Mouse (Mus musculus) liver, embryonic 12.5 days (tissue): ENCODE data around the gene Hap1. TPM values are rescaled to one million over a fixed set of nuclear protein-coding genes. Genes with fewer than 3 reads are reported as not detected.

ENCODE experiments used
- ATAC-seq: fragments of 200-750 bp; cut with Nextera tagmentation; 2 replicates; pipeline ENCODE4 v1.8.0; 2017; ENCODE audit warnings: moderate number of reproducible peaks, mild to moderate bottlenecking, moderate library complexity
- H3K27ac ChIP-seq: fragments of 300-500 bp; sonication (generic); 2 replicates; pipeline ENCODE4 v1.5.1; 2016; ENCODE audit warnings: mild to moderate bottlenecking
- H3K27me3 ChIP-seq: fragments of 300-500 bp; sonication (generic); replicated peaks from 2 replicates; pipeline ENCODE4 v1.6.1; 2016; ENCODE audit warnings: mild to moderate bottlenecking, moderate library complexity
- H3K36me3 ChIP-seq: fragments of 300-500 bp; sonication (generic); 2 replicates; pipeline ENCODE4 v1.6.1; 2016; ENCODE audit warnings: mild to moderate bottlenecking, moderate library complexity
- H3K4me1 ChIP-seq: fragments of 300-500 bp; sonication (generic); 2 replicates; pipeline ENCODE4 v1.6.1; 2016
- H3K4me2 ChIP-seq: fragments of 300-500 bp; sonication (generic); 2 replicates; pipeline ENCODE4 v1.6.1; 2016; ENCODE audit warnings: mild to moderate bottlenecking, moderate library complexity
- H3K4me3 ChIP-seq: fragments of 300-500 bp; sonication (generic); 2 replicates; pipeline ENCODE4 v1.5.1; 2016; ENCODE audit warnings: mild to moderate bottlenecking, moderate library complexity
- H3K9ac ChIP-seq: fragments of 300-500 bp; sonication (generic); 2 replicates; pipeline ENCODE4 v1.6.1; 2016; ENCODE audit warnings: mild to moderate bottlenecking, moderate library complexity
- H3K9me3 ChIP-seq: fragments of 300-500 bp; sonication (generic); replicated peaks from 2 replicates; pipeline ENCODE4 v1.6.1; 2016; ENCODE audit warnings: mild to moderate bottlenecking, moderate library complexity
- WGBS: fragments of 180-500 bp; shearing (Covaris S2); methylation state at CpG from one replicate; pipeline ENCODE4 v1.1.7; 2016; ENCODE audit not compliant: insufficient replicate concordance; 5-methylcytosine and 5-hydroxymethylcytosine counted together
- polyA plus RNA-seq: library from polyadenylated mRNA; unstranded; fragments of >200 nt; fragmentation: Nextera tagmentation; extraction: Ambion mirVana; gene quantifications from 2 replicates; pipeline ENCODE4 v1.2.1, GENCODE M21; 2016

Gene Hap1
- polyA plus RNA-seq, 1 experiment from 2014 or later = 0.43 TPM

DNA sequence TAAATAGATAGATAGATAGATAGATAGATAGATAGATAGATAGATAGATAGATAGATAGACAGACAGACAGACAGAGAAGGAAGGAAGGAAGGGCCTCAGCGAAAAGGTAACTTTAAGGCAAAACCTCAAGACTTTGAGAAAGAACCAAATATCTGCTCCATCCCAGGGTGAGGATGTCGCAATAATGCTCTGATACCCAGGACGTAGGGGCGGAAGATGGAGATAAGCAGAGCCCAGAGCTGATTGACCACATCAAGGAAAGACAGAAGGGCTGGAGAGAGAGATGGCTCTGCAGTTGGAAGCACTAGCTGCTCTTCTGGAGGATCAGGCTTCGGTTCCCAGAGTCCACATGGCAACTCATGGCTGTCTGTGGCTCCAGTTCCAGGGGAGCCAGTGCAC lies 54.6 kb downstream of the Hap1 start:
- WGBS = 29% methylated on average over 5 of the region's 5 CpGs
- no peaks in the 10 kb centered on the region for H3K9me3 ChIP-seq
- no peaks in the 10 kb centered on the region for H3K36me3 ChIP-seq
- no peak overlapping the region for H3K27ac ChIP-seq
- H3K9ac ChIP-seq = no peak overlapping the region
- ATAC-seq = no peak
- no peak overlapping the region for H3K4me2 ChIP-seq
- H3K4me1 ChIP-seq = peaks cover 5% of the 10 kb centered on the region
- H3K4me3 ChIP-seq = no peak overlapping the region
- H3K27me3 ChIP-seq = 0 out of 2 replicates have a peak, but pooled peaks cover 26% of the 10 kb centered on the region

- H3K27ac ChIP-seq = no peak overlapping the region
These were observed 55.6 kb downstream of the Hap1 start for GRCm38 (mm10) chr11:100300293-100300692.

GRCm38 (mm10) chr11:100298274-100299036 lies 57.5 kb downstream of the Hap1 start:
- H3K4me2 ChIP-seq = peak overlapping the region; percentile 51
- H3K4me1 ChIP-seq = peaks cover 8% of the 10 kb centered on the region
- peak overlapping the region; percentile 23; the same call in 1 of the 2 replicates for H3K4me3 ChIP-seq
- H3K9me3 ChIP-seq = no peaks in the 10 kb centered on the region
- peaks cover 32% of the 10 kb centered on the region; the same call in 1 of the 2 replicates for H3K27me3 ChIP-seq
- 18% methylated on average over 18 of the region's 18 CpGs for WGBS
- no peak overlapping the region for H3K9ac ChIP-seq
- H3K27ac ChIP-seq = no peak overlapping the region
- peak; percentile 58 for ATAC-seq
- no peaks in the 10 kb centered on the region for H3K36me3 ChIP-seq

More at GRCm38 (mm10) chr11:100300293-100300692, 55.6 kb downstream of the Hap1 start:
- no peaks in the 10 kb centered on the region for H3K36me3 ChIP-seq
- no peak for ATAC-seq
- H3K27me3 ChIP-seq = peaks cover 33% of the 10 kb centered on the region; the same call in 1 of the 2 replicates
- WGBS = 5% methylated on average over 5 of the region's 5 CpGs
- H3K9me3 ChIP-seq = no peaks in the 10 kb centered on the region
- H3K9ac ChIP-seq = no peak overlapping the region
- H3K4me3 ChIP-seq = no peak overlapping the region
- peaks cover 6% of the 10 kb centered on the region for H3K4me1 ChIP-seq
- 0 out of 2 replicates have a peak overlapping the region, but pooled peaks have one; percentile 20 for H3K4me2 ChIP-seq

- Histone ChIP-seq H3K27ac (no peak overlapping the region), H3K4me3 (peak overlapping the region; percentile 23; the same call in 1 of the 2 replicates), H3K9me3 (no peaks in the 10 kb centered on the region), H3K36me3 (no peaks in the 10 kb centered on the region), H3K9ac (no peak overlapping the region), H3K4me1 (peaks cover 8% of the 10 kb centered on the region), H3K27me3 (peaks cover 32% of the 10 kb centered on the region; the same call in 1 of the 2 replicates), H3K4me2 (peak overlapping the region; percentile 51)
- WGBS = 23% methylated on average over 5 of the region's 5 CpGs
- ATAC-seq = no peak
These were observed 58.1 kb downstream of the Hap1 start for GRCm38 (mm10) chr11:100297801-100298200.

Other genes with a start within 250 kb of the Hap1 start
- not detected in 2 replicates for gene Krt13, start 234.6 kb downstream of the Hap1 start, polyA plus RNA-seq
- gene Krt15, start 220.2 kb downstream of the Hap1 start, polyA plus RNA-seq = 0.28 and 0.36 TPM in 2 replicates
- 4.0 and 6.7 TPM in 2 replicates for gene Krt19, start 207.5 kb downstream of the Hap1 start, polyA plus RNA-seq
- not detected in 2 replicates for gene Krt9, start 162.9 kb downstream of the Hap1 start, polyA plus RNA-seq
- gene Krt14, start 148.6 kb downstream of the Hap1 start, polyA plus RNA-seq = 1.1 and 1.7 TPM in 2 replicates
- gene Krt16, start 107.2 kb downstream of the Hap1 start, polyA plus RNA-seq = not detected in 2 replicates
- 0.27 and 0.30 TPM in 2 replicates for gene Krt17, start 95.1 kb downstream of the Hap1 start, polyA plus RNA-seq
- gene Krt42, start 86.3 kb downstream of the Hap1 start, polyA plus RNA-seq = not detected in 2 replicates
- 1,823 and 1,858 TPM in 2 replicates for gene Eif1, start 36.2 kb downstream of the Hap1 start, polyA plus RNA-seq
- gene Gast, start 21.7 kb downstream of the Hap1 start, polyA plus RNA-seq = not detected in 2 replicates
- 23.9 and 24.3 TPM in 2 replicates for gene Jup, start 41.6 kb upstream of the Hap1 start, polyA plus RNA-seq
- 11.0 and 11.2 TPM in 2 replicates for gene P3h4, start 58.7 kb upstream of the Hap1 start, polyA plus RNA-seq
- 20.1 and 23.8 TPM in 2 replicates for gene Fkbp10, start 59.6 kb upstream of the Hap1 start, polyA plus RNA-seq
- 38.3 and 38.6 TPM in 2 replicates for gene Nt5c3b, start 85.7 kb upstream of the Hap1 start, polyA plus RNA-seq
- gene Klhl10, start 85.8 kb upstream of the Hap1 start, polyA plus RNA-seq = 0.12 and 0.32 TPM in 2 replicates
- gene Klhl11, start 116.6 kb upstream of the Hap1 start, polyA plus RNA-seq = 3.6 and 4.8 TPM in 2 replicates
- gene Acly, start 171.9 kb upstream of the Hap1 start, polyA plus RNA-seq = 135 and 136 TPM in 2 replicates
- 0.10 and 0.14 TPM in 2 replicates for gene Ttc25, start 189.5 kb upstream of the Hap1 start, polyA plus RNA-seq
- 12.9 and 15.1 TPM in 2 replicates for gene Cnp, start 218.8 kb upstream of the Hap1 start, polyA plus RNA-seq